Mouse (Mus musculus) liver, embryonic 18 days (tissue): ENCODE measurements around the gene Pspn. TPM values are rescaled to one million over a fixed set of nuclear protein-coding genes. Genes with fewer than 3 reads are reported as not detected.

Experiments
- polyA plus RNA-seq: library from polyadenylated mRNA; depleted of rRNA; stranded (reverse); fragments of >200 nt; gene quantifications from 2 replicates; pipeline ENCODE4 v1.2.3, GENCODE M21; 2012; rRNA removed

Pspn gene
- polyA plus RNA-seq, result not detected in 2 replicates

DNA sequence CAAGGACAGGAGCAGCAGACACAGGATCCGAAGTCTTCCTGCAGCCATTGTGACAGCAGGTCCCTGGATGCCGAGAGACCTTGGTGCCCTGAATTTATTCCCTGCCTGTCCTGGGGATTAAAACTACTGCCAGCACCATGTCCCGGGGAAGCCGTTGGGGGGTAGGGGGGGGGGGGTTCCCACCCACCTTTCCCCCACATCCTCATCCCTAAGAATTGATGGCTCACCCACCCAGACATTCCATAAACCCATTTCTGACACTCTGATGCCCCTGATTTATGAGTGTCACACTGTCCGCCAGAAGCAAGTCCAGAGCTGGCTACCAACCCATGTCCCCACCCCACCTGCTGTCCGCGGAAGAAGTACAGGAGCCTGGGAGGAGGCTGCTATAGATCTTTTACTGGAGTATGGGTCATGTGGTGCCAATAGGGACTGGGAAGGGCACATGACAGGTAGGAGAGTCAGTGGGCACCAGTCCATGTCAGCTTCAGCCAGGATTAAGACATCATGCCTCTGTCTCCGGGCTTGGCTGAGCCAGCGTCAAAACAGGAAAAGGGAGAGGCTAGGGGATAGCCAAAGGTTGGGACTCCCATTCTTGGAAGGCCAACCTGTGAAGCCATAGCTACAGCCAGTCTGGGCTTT is at the start of gene Pspn:
Gene Pspn (minus strand): TSS at position 51 of the 642 bp plus-strand sequence.

GRCm38 (mm10) chr17:57041554-57041953 is 41.7 kb upstream of the Pspn start, which contains the start of gene Slc25a41:
Gene Slc25a41, minus strand, starts transcription at chr17:57041654.

DNA sequence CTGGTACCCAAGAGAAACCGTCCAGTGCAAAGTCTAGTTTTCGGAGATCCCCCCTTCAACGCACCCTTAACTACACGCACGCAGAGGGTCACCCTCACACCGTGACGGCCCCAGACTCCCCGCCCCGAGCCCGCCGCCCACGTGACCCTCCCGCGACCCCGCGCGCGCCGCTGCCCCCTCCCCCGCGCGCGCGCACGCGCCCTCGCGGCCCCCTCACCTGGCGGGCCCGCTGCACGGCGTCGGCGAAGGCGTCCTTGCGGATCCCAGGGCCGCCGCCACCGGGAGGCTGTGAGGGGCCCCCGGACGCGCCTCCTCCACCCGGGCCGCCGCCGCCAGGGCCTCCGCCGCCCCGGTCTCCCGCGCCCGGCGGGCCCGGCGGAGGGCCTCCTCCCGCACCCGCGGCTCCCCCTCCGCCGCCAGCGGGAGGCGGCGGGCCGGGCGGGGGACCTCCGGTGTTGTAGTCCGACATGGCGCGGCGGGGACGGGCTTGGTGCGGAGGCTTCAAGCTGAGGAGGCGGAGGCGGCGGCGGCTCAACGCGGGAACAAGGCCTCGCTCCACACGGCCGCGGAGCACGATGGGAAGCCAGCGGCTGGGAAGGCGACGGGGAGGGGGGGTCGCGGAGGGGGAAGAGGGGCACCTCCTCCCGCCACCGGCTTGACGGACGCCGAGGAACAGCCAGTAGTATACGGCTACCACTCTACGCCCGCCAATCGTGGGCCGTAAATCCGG is 31.3 kb upstream of the Pspn start, which contains the start of gene Khsrp:
Gene Khsrp (minus strand): TSS at position 592 of the 730 bp plus-strand sequence.

DNA sequence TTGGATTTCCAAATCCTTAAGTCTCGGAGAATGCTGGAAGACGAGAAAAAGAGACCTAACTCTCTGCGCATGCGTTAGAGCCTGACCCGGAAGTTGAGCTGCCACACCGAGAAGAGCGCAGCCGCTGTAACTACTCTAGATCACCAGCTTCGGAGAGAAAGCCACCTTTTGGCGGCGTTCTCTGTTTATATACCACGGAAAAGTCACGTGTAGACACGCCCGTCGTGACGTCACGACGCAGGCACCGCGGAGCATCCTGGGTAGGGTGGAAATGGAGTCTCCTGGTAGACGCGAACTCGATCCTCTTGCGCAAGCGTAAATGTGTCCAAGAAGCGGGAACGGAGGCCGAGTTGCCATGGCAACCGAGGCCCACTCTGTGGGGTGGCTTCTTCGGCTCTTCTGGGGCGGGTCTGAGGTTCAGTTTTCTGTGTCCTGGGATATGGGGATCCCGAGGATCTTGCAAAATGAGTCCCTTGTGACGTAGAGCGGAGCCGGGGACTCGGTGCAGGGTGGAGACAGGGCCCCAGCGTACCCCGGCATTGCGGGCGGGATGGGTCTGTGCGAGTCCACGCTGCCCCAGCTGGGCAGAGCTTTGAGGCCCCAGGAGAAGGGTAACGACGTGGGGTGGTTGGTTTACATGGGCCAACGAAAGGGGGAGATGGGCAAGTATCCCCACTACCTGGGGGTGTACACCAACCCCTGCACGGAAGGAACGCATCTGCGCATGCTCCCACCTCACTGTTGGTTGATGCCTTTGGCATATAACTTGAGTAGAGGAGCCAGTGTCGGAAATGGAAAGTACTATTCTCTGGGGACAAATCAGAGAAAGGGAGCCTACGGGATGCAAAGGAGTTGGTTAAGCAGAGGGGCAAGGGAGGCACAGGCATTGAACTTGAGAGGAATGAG is 11.7 kb upstream of the Pspn start, which contains the start of the genes Gtf2f1 and Gm17949:
Gene Gtf2f1 (minus strand): TSS at position 53 of the 906 bp plus-strand sequence.
Gene Gm17949 (plus strand): TSS at position 234 of the 906 bp plus-strand sequence.

GRCm38 (mm10) chr17:56997029-56997667 is 2.7 kb downstream of the Pspn start, which contains the start of gene Alkbh7:
Gene Alkbh7, plus strand, starts transcription at chr17:56997339.

GRCm38 (mm10) chr17:56990115-56990746 is 9.6 kb downstream of the Pspn start, which contains the start of gene Clpp:
Gene Clpp, plus strand, starts transcription at chr17:56990305.

DNA sequence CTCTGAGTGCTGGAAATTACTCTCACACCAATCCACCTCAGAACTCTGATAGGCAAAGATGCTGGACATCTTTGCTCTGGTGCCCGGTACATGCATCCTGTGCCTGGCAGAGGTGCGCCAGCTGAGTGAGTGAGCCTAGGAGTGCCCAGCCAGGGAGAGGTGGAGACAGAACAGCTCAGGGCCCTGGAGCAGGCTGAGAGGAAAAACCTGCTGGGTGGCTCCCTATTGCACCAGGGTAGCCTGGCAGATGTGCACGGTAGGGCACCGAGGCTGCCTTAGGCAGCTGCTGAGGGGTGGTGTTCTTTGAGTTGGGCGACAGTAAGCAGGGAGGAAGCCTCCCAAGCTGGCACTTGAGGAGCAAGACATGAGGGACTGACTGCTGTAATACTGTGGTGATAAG is 17.8 kb downstream of the Pspn start, which contains the start of gene Acer1:
Gene Acer1 (minus strand): TSS at position 114 of the 400 bp plus-strand sequence.

Other genes with a start within 250 kb of the Pspn start
- 1.1 and 1.3 TPM in 2 replicates for gene Nrtn, start 242.5 kb downstream of the Pspn start, polyA plus RNA-seq
- 13.6 and 16.6 TPM in 2 replicates for gene Dus3l, start 235.3 kb downstream of the Pspn start, polyA plus RNA-seq
- 0.54 and 0.63 TPM in 2 replicates for gene Prr22, start 229.8 kb downstream of the Pspn start, polyA plus RNA-seq
- gene Rfx2, start 169.0 kb downstream of the Pspn start, polyA plus RNA-seq, result 4.3 and 5.1 TPM in 2 replicates
- gene Acsbg2, start 125.6 kb downstream of the Pspn start, polyA plus RNA-seq, result not detected in 2 replicates
- 0.02 and 0.04 TPM in 2 replicates for gene 1700061G19Rik, start 124.5 kb downstream of the Pspn start, polyA plus RNA-seq
- 8.8 and 11.0 TPM in 2 replicates for gene Mllt1, start 64.6 kb downstream of the Pspn start, polyA plus RNA-seq
- gene Acer1, start 17.9 kb downstream of the Pspn start, polyA plus RNA-seq, result not detected in 2 replicates
- 62.4 and 68.4 TPM in 2 replicates for gene Clpp, start 9.7 kb downstream of the Pspn start, polyA plus RNA-seq
- 12.0 and 13.6 TPM in 2 replicates for gene Alkbh7, start 2.7 kb downstream of the Pspn start, polyA plus RNA-seq
- 33.5 and 35.4 TPM in 2 replicates for gene Gtf2f1, start 11.3 kb upstream of the Pspn start, polyA plus RNA-seq
- not detected in 2 replicates for gene Gm17949, start 11.5 kb upstream of the Pspn start, polyA plus RNA-seq
- 20.2 and 25.5 TPM in 2 replicates for gene Khsrp, start 31.5 kb upstream of the Pspn start, polyA plus RNA-seq
- gene Slc25a41, start 41.6 kb upstream of the Pspn start, polyA plus RNA-seq, result not detected in 2 replicates
- 25.8 and 30.4 TPM in 2 replicates for gene Crb3, start 59.1 kb upstream of the Pspn start, polyA plus RNA-seq
- gene Slc25a23, start 59.8 kb upstream of the Pspn start, polyA plus RNA-seq, result 22.2 and 24.0 TPM in 2 replicates
- 4.7 and 6.4 TPM in 2 replicates for gene Dennd1c, start 78.5 kb upstream of the Pspn start, polyA plus RNA-seq
- 0.28 and 0.30 TPM in 2 replicates for gene Tubb4a, start 87.8 kb upstream of the Pspn start, polyA plus RNA-seq
- 0.66 and 0.81 TPM in 2 replicates for gene Tnfsf9, start 105.3 kb upstream of the Pspn start, polyA plus RNA-seq
- gene Cd70, start 149.8 kb upstream of the Pspn start, polyA plus RNA-seq, result not detected in 2 replicates
- gene Tnfsf14, start 194.2 kb upstream of the Pspn start, polyA plus RNA-seq, result 2.1 and 2.3 TPM in 2 replicates
- 1,862 and 2,152 TPM in 2 replicates for gene C3, start 228.1 kb upstream of the Pspn start, polyA plus RNA-seq
- gene Gpr108, start 248.4 kb upstream of the Pspn start, polyA plus RNA-seq, result 7.3 and 8.5 TPM in 2 replicates
- 10.3 and 12.0 TPM in 2 replicates for gene Trip10, start 249.4 kb upstream of the Pspn start, polyA plus RNA-seq